Mouse (Mus musculus): ENCODE measurements around the gene Klhl10. TPM values are rescaled to one million over a fixed set of nuclear protein-coding genes. Genes with fewer than 3 reads are reported as not detected.
A peak's percentile ranks its signal among the peaks of the same experiment; 100 is the strongest.

Gene Klhl10
- polyA plus RNA-seq, 1 experiment from 2014 or later: 1.2 TPM

GRCm38 (mm10) chr11:100440691-100441522 lies 810 bp upstream of the Klhl10 start:
- Histone ChIP-seq H3K9me3 (ENCODE audit: control insufficient read depth, low read length) (no peaks in the 10 kb centered on the region), H3K4me2 (ENCODE audit: low read length) (peak overlapping the region; percentile 81), H3K9ac (ENCODE audit: low read depth, low read length) (peak overlapping the region; percentile 94), H3K27me3 (replicated peaks; ENCODE audit: control insufficient read depth, insufficient read depth, low read length) (no peaks in the 10 kb centered on the region), H3K4me1 (ENCODE audit: control insufficient read depth, insufficient read depth, low read depth, low read length) (peaks cover 5% of the 10 kb centered on the region), H3K27ac (ENCODE audit: low read depth, low read length) (peak overlapping the region; percentile 78), H3K4me3 (ENCODE audit: low read length) (peak overlapping the region; percentile 80), H3K36me3 (ENCODE audit: control insufficient read depth, insufficient read depth, low read length) (0 out of 2 replicates have a peak, but pooled peaks cover 2% of the 10 kb centered on the region)
- 2% methylated on average over 49 of the region's 52 CpGs for WGBS
- peak; percentile 97 for ATAC-seq

- H3K27ac ChIP-seq (ENCODE audit: low read depth, low read length): no peak overlapping the region
- peaks cover 5% of the 10 kb centered on the region for H3K4me1 ChIP-seq (ENCODE audit: control insufficient read depth, insufficient read depth, low read depth, low read length)
- no peaks in the 10 kb centered on the region for H3K27me3 ChIP-seq (replicated peaks; ENCODE audit: control insufficient read depth, insufficient read depth, low read length)
- 73% methylated on average over 6 of the region's 6 CpGs for WGBS
- H3K4me2 ChIP-seq (ENCODE audit: low read length): no peak overlapping the region
- no peak for ATAC-seq
- no peaks in the 10 kb centered on the region for H3K9me3 ChIP-seq (ENCODE audit: control insufficient read depth, low read length)
- no peak overlapping the region for H3K9ac ChIP-seq (ENCODE audit: low read depth, low read length)
- H3K36me3 ChIP-seq (ENCODE audit: control insufficient read depth, insufficient read depth, low read length): no peaks in the 10 kb centered on the region
- H3K4me3 ChIP-seq (ENCODE audit: low read length): no peak overlapping the region
These were observed 908 bp downstream of the Klhl10 start for GRCm38 (mm10) chr11:100442625-100443024.

- Histone ChIP-seq H3K36me3 (ENCODE audit: control insufficient read depth, insufficient read depth, low read length) (peaks cover 13% of the 10 kb centered on the region; the same call in 1 of the 2 replicates), H3K4me3 (ENCODE audit: low read length) (no peak overlapping the region), H3K4me1 (ENCODE audit: control insufficient read depth, insufficient read depth, low read depth, low read length) (no peaks in the 10 kb centered on the region), H3K27me3 (replicated peaks; ENCODE audit: control insufficient read depth, insufficient read depth, low read length) (no peaks in the 10 kb centered on the region), H3K9me3 (ENCODE audit: control insufficient read depth, low read length) (no peaks in the 10 kb centered on the region), H3K4me2 (ENCODE audit: low read length) (no peak overlapping the region), H3K9ac (ENCODE audit: low read depth, low read length) (no peak overlapping the region), H3K27ac (ENCODE audit: low read depth, low read length) (no peak overlapping the region)
- WGBS: 88% methylated on average over 4 of the region's 4 CpGs
- no peak for ATAC-seq
These were observed 15.5 kb downstream of the Klhl10 start for GRCm38 (mm10) chr11:100457247-100457646.

GRCm38 (mm10) chr11:100457711-100458110 lies 16.0 kb downstream of the Klhl10 start:
- Histone ChIP-seq H3K9me3 (ENCODE audit: control insufficient read depth, low read length) (no peaks in the 10 kb centered on the region), H3K4me1 (ENCODE audit: control insufficient read depth, insufficient read depth, low read depth, low read length) (no peaks in the 10 kb centered on the region), H3K4me3 (ENCODE audit: low read length) (no peak overlapping the region), H3K27ac (ENCODE audit: low read depth, low read length) (no peak overlapping the region), H3K9ac (ENCODE audit: low read depth, low read length) (no peak overlapping the region), H3K36me3 (ENCODE audit: control insufficient read depth, insufficient read depth, low read length) (peaks cover 15% of the 10 kb centered on the region; the same call in 1 of the 2 replicates), H3K4me2 (ENCODE audit: low read length) (no peak overlapping the region), H3K27me3 (replicated peaks; ENCODE audit: control insufficient read depth, insufficient read depth, low read length) (no peaks in the 10 kb centered on the region)
- 91% methylated on average over 5 of the region's 5 CpGs for WGBS
- no peak for ATAC-seq

- ATAC-seq: no peak
These were observed 21.0 kb downstream of the Klhl10 start for GRCm38 (mm10) chr11:100462699-100463098.

GRCm38 (mm10) chr11:100465229-100465792 lies 23.6 kb downstream of the Klhl10 start:
- WGBS: 93% methylated on average over 1 of the region's 1 CpGs
- no peak overlapping the region for H3K4me2 ChIP-seq (ENCODE audit: low read length)
- H3K27me3 ChIP-seq (replicated peaks; ENCODE audit: control insufficient read depth, insufficient read depth, low read length): no peaks in the 10 kb centered on the region

More at GRCm38 (mm10) chr11:100462699-100463098, 21.0 kb downstream of the Klhl10 start:
- Histone ChIP-seq H3K36me3 (ENCODE audit: control insufficient read depth, insufficient read depth, low read length) (peaks cover 10% of the 10 kb centered on the region; the same call in 1 of the 2 replicates), H3K27ac (ENCODE audit: low read depth, low read length) (no peak overlapping the region), H3K9ac (ENCODE audit: low read depth, low read length) (no peak overlapping the region), H3K4me2 (ENCODE audit: low read length) (no peak overlapping the region), H3K27me3 (replicated peaks; ENCODE audit: control insufficient read depth, insufficient read depth, low read length) (no peaks in the 10 kb centered on the region), H3K4me1 (ENCODE audit: control insufficient read depth, insufficient read depth, low read depth, low read length) (no peaks in the 10 kb centered on the region), H3K9me3 (ENCODE audit: control insufficient read depth, low read length) (no peaks in the 10 kb centered on the region), H3K4me3 (ENCODE audit: low read length) (no peak overlapping the region)
- WGBS: 90% methylated on average over 10 of the region's 10 CpGs

GRCm38 (mm10) chr11:100465833-100466232 lies 24.1 kb downstream of the Klhl10 start:
- H3K27ac ChIP-seq (ENCODE audit: low read depth, low read length): no peak overlapping the region
- H3K4me1 ChIP-seq (ENCODE audit: control insufficient read depth, insufficient read depth, low read depth, low read length): peaks cover 13% of the 10 kb centered on the region
- peaks cover 7% of the 10 kb centered on the region; the same call in 1 of the 2 replicates for H3K36me3 ChIP-seq (ENCODE audit: control insufficient read depth, insufficient read depth, low read length)
- 83% methylated on average over 1 of the region's 1 CpGs for WGBS
- no peaks in the 10 kb centered on the region for H3K27me3 ChIP-seq (replicated peaks; ENCODE audit: control insufficient read depth, insufficient read depth, low read length)
- no peak overlapping the region for H3K4me2 ChIP-seq (ENCODE audit: low read length)
- no peak overlapping the region for H3K9ac ChIP-seq (ENCODE audit: low read depth, low read length)
- no peak overlapping the region for H3K4me3 ChIP-seq (ENCODE audit: low read length)
- no peaks in the 10 kb centered on the region for H3K9me3 ChIP-seq (ENCODE audit: control insufficient read depth, low read length)
- ATAC-seq: no peak

More at GRCm38 (mm10) chr11:100465229-100465792, 23.6 kb downstream of the Klhl10 start:
- no peak overlapping the region for H3K9ac ChIP-seq (ENCODE audit: low read depth, low read length)
- H3K4me3 ChIP-seq (ENCODE audit: low read length): no peak overlapping the region
- H3K27ac ChIP-seq (ENCODE audit: low read depth, low read length): no peak overlapping the region
- no peaks in the 10 kb centered on the region for H3K9me3 ChIP-seq (ENCODE audit: control insufficient read depth, low read length)
- peaks cover 8% of the 10 kb centered on the region for H3K4me1 ChIP-seq (ENCODE audit: control insufficient read depth, insufficient read depth, low read depth, low read length)
- peaks cover 10% of the 10 kb centered on the region; the same call in 1 of the 2 replicates for H3K36me3 ChIP-seq (ENCODE audit: control insufficient read depth, insufficient read depth, low read length)
- ATAC-seq: no peak

- H3K27ac ChIP-seq (ENCODE audit: low read depth, low read length): peak overlapping the region; percentile 90
- H3K36me3 ChIP-seq (ENCODE audit: control insufficient read depth, insufficient read depth, low read length): peaks cover 6% of the 10 kb centered on the region
- peak overlapping the region; percentile 76 for H3K4me2 ChIP-seq (ENCODE audit: low read length)
- H3K4me1 ChIP-seq (ENCODE audit: control insufficient read depth, insufficient read depth, low read depth, low read length): peaks cover 18% of the 10 kb centered on the region
- no peaks in the 10 kb centered on the region for H3K27me3 ChIP-seq (replicated peaks; ENCODE audit: control insufficient read depth, insufficient read depth, low read length)
- peak overlapping the region; percentile 94 for H3K4me3 ChIP-seq (ENCODE audit: low read length)
- ATAC-seq: 0 out of 2 replicates have a peak, but pooled peaks have one; percentile 6
- 3% methylated on average over 30 of the region's 30 CpGs for WGBS
- H3K9me3 ChIP-seq (ENCODE audit: control insufficient read depth, low read length): no peaks in the 10 kb centered on the region
- H3K9ac ChIP-seq (ENCODE audit: low read depth, low read length): peak overlapping the region; percentile 96
These were observed 29.9 kb downstream of the Klhl10 start for GRCm38 (mm10) chr11:100471352-100472196.
